Mouse (Mus musculus) G1E (cell line): ENCODE results near the gene Dguok. TPM values are rescaled to one million over a fixed set of nuclear protein-coding genes. Genes with fewer than 3 reads are reported as not detected.

ENCODE experiments used
- ATAC-seq: 2 replicates; pipeline ENCODE4 v1.8.0; 2016; ENCODE audit warnings: mild to moderate bottlenecking; ENCODE audit not compliant: insufficient number of reproducible peaks, poor library complexity, low FRiP score, severe bottlenecking; ENCODE audit errors: extremely low read depth
- DNase-seq: peaks from one replicate; pipeline ENCODE4 v3.0.0; 2012; ENCODE audit warnings: low spot score
- H3K27me3 ChIP-seq: 2 replicates; pipeline ENCODE4 v1.6.1; 2012; ENCODE audit warnings: mild to moderate bottlenecking, low read length, inconsistent platforms; ENCODE audit not compliant: insufficient read depth
- H3K36me3 ChIP-seq: replicated peaks from 2 replicates; pipeline ENCODE3; 2012; ENCODE audit warnings: mild to moderate bottlenecking, inconsistent platforms
- H3K4me1 ChIP-seq: 2 replicates; pipeline ENCODE4 v1.6.1; 2012; ENCODE audit warnings: low read depth, low read length, inconsistent platforms, mixed read lengths; ENCODE audit not compliant: insufficient read depth
- H3K4me3 ChIP-seq: 2 replicates; pipeline ENCODE4 v1.5.1; 2012; ENCODE audit warnings: low read depth, mild to moderate bottlenecking, inconsistent platforms, low read length, moderate library complexity, mixed read lengths
- H3K9me3 ChIP-seq: replicated peaks from 2 replicates; pipeline ENCODE4 v1.6.1; 2012; ENCODE audit warnings: inconsistent platforms
- CTCF ChIP-seq: IDR thresholded peaks from 2 replicates; pipeline ENCODE4 v1.5.1; 2012; ENCODE audit warnings: low read depth, low read length, inconsistent platforms, mixed read lengths
- GATA1 ChIP-seq: IDR thresholded peaks from 2 replicates; pipeline ENCODE4 v1.6.1; 2012; ENCODE audit warnings: borderline replicate concordance, low read length, inconsistent platforms, mixed read lengths
- GATA2 ChIP-seq: IDR thresholded peaks from 2 replicates; pipeline ENCODE4 v1.6.1; 2012; ENCODE audit warnings: low read depth, low read length, inconsistent platforms, borderline replicate concordance
- POLR2AphosphoS5 ChIP-seq: IDR thresholded peaks from 2 replicates; pipeline ENCODE4 v1.6.1; 2012; ENCODE audit warnings: low read depth, low read length, inconsistent platforms; ENCODE audit not compliant: insufficient replicate concordance
- TAL1 ChIP-seq: conservative IDR thresholded peaks from 2 replicates; pipeline ENCODE4 v1.6.1; 2012; ENCODE audit warnings: low read depth, low read length, inconsistent platforms, mixed read lengths
- polyA plus RNA-seq: library from polyadenylated mRNA; stranded (reverse); fragments of >175 nt; gene quantifications from 2 replicates; pipeline ENCODE4 v1.2.3, GENCODE M21; 2012
- total RNA-seq, 2 experiments: library from RNA; stranded (forward) in 1 of 2; stranded (reverse) in 1 of 2; fragments of 200-1000 nt in 1 of 2; fragments of >200 nt in 1 of 2; fragmentation: Nextera tagmentation in 1 of 2; gene quantifications; 2 replicates each; pipeline ENCODE4 v1.2.3; 2014 to 2017

Gene Dguok
- total and polyA plus RNA-seq, 3 experiments = 6.7 to 25.6 (median 25.1) TPM

DNA sequence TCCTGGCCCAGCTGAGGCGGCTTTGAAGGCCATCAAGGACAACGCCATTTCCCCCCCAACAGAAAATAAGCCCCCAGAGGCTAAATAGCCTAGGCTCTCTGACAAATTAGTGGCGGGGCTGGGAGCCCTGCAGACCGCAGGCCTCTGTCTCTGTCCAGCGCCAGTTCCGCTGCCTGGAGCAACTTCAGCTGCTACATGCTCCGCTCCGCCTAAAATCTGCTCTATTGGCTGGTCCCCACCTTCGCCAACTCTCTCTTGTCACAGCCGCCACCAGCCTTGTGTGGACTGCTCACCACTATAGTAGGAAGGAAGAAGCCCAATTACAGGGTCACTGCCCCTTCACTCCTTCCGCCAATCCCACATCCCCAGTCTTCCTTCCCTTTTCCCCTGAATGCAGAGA, 53.1 kb downstream of the Dguok start:
- H3K27me3 ChIP-seq = no peaks in the 10 kb centered on the region
- DNase-seq (no peak), ATAC-seq (no peak)
- peaks cover 65% of the 10 kb centered on the region for H3K36me3 ChIP-seq
- no peaks in the 10 kb centered on the region for H3K9me3 ChIP-seq
- peak overlapping the region; percentile 63; the same call in 1 of the 2 replicates for H3K4me3 ChIP-seq
- TF ChIP-seq POLR2AphosphoS5 (no peak), CTCF (no peak), GATA1 (no peak), TAL1 (no peak), GATA2 (no peak)
- H3K4me1 ChIP-seq = peaks cover 87% of the 10 kb centered on the region

DNA sequence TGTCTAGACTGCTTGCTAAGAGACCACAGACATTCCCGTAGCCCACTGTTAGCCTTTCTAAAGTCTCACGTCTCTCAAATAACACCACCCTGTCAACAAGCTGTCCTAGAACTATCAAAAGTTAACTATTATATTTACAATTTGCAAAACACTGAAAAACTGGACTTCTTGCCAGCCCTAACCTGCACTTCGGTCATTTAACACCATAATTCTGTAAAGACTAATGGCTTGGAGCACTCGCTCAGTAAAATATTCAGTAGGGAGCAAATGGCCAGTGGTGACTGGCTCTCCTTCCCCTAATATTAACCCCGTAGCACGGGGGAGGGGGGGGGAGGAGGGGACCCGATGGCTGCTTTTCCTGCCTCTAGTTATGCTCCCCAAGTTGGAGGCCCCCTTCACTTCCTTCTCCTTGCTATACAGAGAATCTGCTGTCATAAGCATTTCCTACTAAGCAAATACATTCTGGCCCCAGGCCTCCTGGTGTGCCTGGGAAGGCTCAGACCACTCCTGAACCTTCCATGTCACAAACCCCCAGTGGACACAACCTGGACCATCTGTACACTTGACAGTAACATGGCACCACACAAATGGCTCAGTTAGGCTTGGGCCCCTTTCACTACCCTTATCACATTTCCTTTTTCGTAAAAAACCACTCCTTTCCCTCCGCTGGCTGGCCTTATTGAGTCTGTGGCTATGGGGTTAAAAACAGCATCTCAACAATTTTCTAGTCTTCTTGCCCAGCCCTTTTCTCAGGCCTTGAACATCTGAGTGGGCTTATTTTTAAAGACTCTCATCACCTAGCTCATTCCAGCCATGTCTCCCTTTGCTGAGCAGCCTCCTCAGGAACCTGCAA, 56.1 kb downstream of the Dguok start:
- no peak for TF ChIP-seq CTCF
- Histone ChIP-seq H3K9me3 (no peaks in the 10 kb centered on the region), H3K27me3 (no peaks in the 10 kb centered on the region), H3K4me1 (peaks cover 96% of the 10 kb centered on the region), H3K36me3 (peaks cover 95% of the 10 kb centered on the region), H3K4me3 (no peak overlapping the region; the same call in 1 of the 2 replicates)
- DNase-seq (no peak), ATAC-seq (no peak)

DNA sequence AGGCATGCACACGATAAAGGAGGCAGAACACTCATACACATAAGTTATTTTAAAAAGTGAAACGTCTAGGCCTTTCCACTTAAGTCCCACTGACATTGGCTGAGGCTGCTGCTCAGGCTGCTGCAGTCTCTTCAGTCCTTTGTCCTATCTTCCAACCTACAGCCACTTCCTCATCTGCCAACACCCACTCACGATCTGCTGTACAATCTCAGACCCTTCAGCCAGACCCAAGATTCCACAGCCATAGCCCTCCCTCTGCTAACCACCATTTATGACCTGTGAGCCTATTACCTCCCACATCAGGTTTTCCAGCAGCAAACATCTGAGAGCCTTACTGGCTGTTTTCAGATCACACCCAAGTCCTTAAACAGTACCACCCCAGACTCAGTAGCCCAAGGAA, 57.3 kb downstream of the Dguok start:
- H3K36me3 ChIP-seq = peaks cover 98% of the 10 kb centered on the region
- ATAC-seq = peak; percentile 50; the same call in 1 of the 2 replicates
- no peaks in the 10 kb centered on the region for H3K27me3 ChIP-seq
- no peaks in the 10 kb centered on the region for H3K9me3 ChIP-seq
- no peak for DNase-seq
- peaks cover 96% of the 10 kb centered on the region for H3K4me1 ChIP-seq
- TF ChIP-seq GATA2 = no peak
- TF ChIP-seq TAL1 = no peak
- no peak for TF ChIP-seq CTCF
- TF ChIP-seq GATA1 = no peak
- no peak for TF ChIP-seq POLR2AphosphoS5
- no peak overlapping the region for H3K4me3 ChIP-seq

DNA sequence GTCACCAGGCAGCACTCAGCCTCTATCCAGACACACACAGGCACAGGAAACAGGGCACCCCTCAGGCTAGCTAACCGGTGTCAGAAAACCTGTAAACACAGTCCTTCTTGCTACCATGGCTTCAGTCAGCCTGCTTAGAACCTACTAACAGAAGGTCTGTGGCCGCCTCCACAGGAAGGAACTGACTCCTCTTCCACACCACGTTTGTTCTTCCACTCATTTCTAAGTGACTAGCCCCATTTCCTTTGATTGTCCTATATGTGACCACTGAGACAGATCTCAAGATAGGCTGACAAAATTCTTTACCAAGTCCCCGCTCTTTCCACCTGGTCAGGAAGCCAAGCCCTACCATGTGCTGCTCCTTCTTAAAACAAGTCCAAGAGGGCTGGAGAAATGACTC, 57.9 kb downstream of the Dguok start:
- DNase-seq (no peak), ATAC-seq (no peak)
- no peaks in the 10 kb centered on the region for H3K27me3 ChIP-seq
- no peaks in the 10 kb centered on the region for H3K9me3 ChIP-seq
- H3K4me1 ChIP-seq = peaks cover 96% of the 10 kb centered on the region
- TF ChIP-seq GATA1 = no peak
- TF ChIP-seq CTCF = no peak
- no peak for TF ChIP-seq GATA2
- TF ChIP-seq POLR2AphosphoS5 = no peak
- TF ChIP-seq TAL1 = no peak
- peaks cover 98% of the 10 kb centered on the region for H3K36me3 ChIP-seq
- no peak overlapping the region for H3K4me3 ChIP-seq

DNA sequence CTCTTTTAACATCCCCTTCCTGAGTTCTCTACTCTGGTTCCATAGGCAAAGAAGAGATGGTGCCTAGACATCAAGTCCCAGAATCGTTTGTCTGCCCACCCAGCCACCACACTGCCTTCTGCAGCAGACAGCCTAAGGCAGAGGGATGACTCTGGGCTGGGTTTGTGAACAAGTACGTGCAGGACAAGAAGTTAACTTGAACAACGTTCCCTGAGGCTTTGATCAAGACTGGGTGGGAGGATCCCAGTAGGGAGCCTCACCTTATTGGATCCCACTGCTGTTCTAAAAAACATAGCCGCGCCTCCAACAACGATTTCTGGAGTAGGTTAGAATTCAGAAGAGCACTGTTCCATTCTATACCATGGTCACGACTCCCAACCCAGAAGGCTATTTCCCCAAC, 59.7 kb downstream of the Dguok start:
- no peak for ATAC-seq
- TF ChIP-seq GATA1 = no peak
- Histone ChIP-seq H3K4me3 (no peak overlapping the region), H3K36me3 (peaks cover 97% of the 10 kb centered on the region), H3K27me3 (no peaks in the 10 kb centered on the region), H3K4me1 (peaks cover 98% of the 10 kb centered on the region), H3K9me3 (no peaks in the 10 kb centered on the region)
- DNase-seq = no peak

DNA sequence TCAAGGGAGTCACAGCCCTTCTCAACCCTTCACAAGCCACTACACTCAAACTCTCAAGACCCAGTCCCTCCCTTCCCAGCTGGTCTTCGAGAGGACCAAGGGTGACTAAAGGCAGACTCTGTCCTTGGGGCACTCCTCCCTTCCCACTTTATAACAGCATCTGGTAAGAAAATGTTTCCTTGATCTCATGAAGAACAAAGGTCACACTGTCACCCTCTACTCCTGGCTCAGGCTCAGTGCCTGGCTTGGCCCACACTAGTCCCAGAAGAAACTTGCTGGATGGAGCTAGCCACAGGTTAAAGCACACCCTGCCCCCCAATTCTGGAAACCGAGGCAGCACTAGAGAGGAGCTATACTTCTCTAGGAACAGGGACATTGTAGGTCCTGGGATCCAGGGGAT, 61.0 kb downstream of the Dguok start:
- H3K4me1 ChIP-seq = peaks cover 98% of the 10 kb centered on the region
- DNase-seq = no peak
- no peak for ATAC-seq
- peaks cover 95% of the 10 kb centered on the region for H3K36me3 ChIP-seq
- TF ChIP-seq GATA1 = no peak
- TF ChIP-seq GATA2 = no peak
- TF ChIP-seq POLR2AphosphoS5 = no peak
- no peak for TF ChIP-seq CTCF
- TF ChIP-seq TAL1 = no peak
- no peaks in the 10 kb centered on the region for H3K9me3 ChIP-seq
- H3K4me3 ChIP-seq = no peak overlapping the region
- no peaks in the 10 kb centered on the region for H3K27me3 ChIP-seq
